Mouse (Mus musculus) macrophage (primary cell): ENCODE measurements around the gene Vti1a. TPM values are rescaled to one million over a fixed set of nuclear protein-coding genes. Genes with fewer than 3 reads are reported as not detected.
A peak's percentile ranks its signal among the peaks of the same experiment; 100 is the strongest.

Source experiments
- H3K27ac ChIP-seq: fragments of 350-480 bp; formaldehyde crosslinking; 2 replicates; pipeline ENCODE4 v1.9.0; 2021
- H3K36me3 ChIP-seq: fragments of 350-480 bp; formaldehyde crosslinking; 2 replicates; pipeline ENCODE4 v1.9.0; 2021; ENCODE audit errors: inconsistent target
- H3K4me3 ChIP-seq: fragments of 350-480 bp; formaldehyde crosslinking; 2 replicates; pipeline ENCODE4 v1.9.0; 2021; ENCODE audit errors: inconsistent target
- H3K79me2 ChIP-seq: fragments of 350-480 bp; formaldehyde crosslinking; 2 replicates; pipeline ENCODE4 v1.9.0; 2021; ENCODE audit errors: inconsistent target
- WGBS: methylation state at CpG from one replicate; pipeline ENCODE4 v1.1.7; 2026; ENCODE audit warnings: inconsistent platforms; ENCODE audit not compliant: missing documents; 5-methylcytosine and 5-hydroxymethylcytosine counted together
- polyA plus RNA-seq: library from polyadenylated mRNA; stranded (reverse); fragments of 250-400 nt; gene quantifications from 3 replicates; pipeline ENCODE4 v1.2.4, GENCODE M21; 2018; ENCODE audit warnings: inconsistent platforms

Gene Vti1a
- polyA plus RNA-seq, 1 experiment from 2014 or later, result 41.8 TPM

- Histone ChIP-seq H3K4me3 (no peak overlapping the region; the same call in 1 of the 2 replicates), H3K27ac (peak overlapping the region; percentile 93), H3K79me2 (no peaks in the 10 kb centered on the region), H3K36me3 (no peaks in the 10 kb centered on the region)
- WGBS, result 67% methylated on average over 10 of the region's 13 CpGs
These were observed 327.8 kb downstream of the Vti1a start for GRCm38 (mm10) chr19:55643931-55644330.

- Histone ChIP-seq H3K27ac (peak overlapping the region; percentile 87), H3K4me3 (no peak overlapping the region), H3K79me2 (no peaks in the 10 kb centered on the region), H3K36me3 (no peaks in the 10 kb centered on the region)
- WGBS, result 2% methylated on average over 10 of the region's 10 CpGs
These were observed 333.3 kb downstream of the Vti1a start for GRCm38 (mm10) chr19:55649363-55649762.

- H3K36me3 ChIP-seq, result no peaks in the 10 kb centered on the region
- no peak overlapping the region for H3K4me3 ChIP-seq
- no peaks in the 10 kb centered on the region for H3K79me2 ChIP-seq
- no peak overlapping the region for H3K27ac ChIP-seq
- 95% methylated on average over 9 of the region's 9 CpGs for WGBS
These were observed 334.9 kb downstream of the Vti1a start for GRCm38 (mm10) chr19:55651017-55651416.

- H3K4me3 ChIP-seq, result no peak overlapping the region
- H3K79me2 ChIP-seq, result no peaks in the 10 kb centered on the region
- H3K36me3 ChIP-seq, result no peaks in the 10 kb centered on the region
- 93% methylated on average over 7 of the region's 7 CpGs for WGBS
- no peak overlapping the region for H3K27ac ChIP-seq
These were observed 336.7 kb downstream of the Vti1a start for GRCm38 (mm10) chr19:55652693-55653265.

GRCm38 (mm10) chr19:55660165-55660564, 344.1 kb downstream of the Vti1a start:
- no peak overlapping the region for H3K4me3 ChIP-seq
- H3K36me3 ChIP-seq, result no peaks in the 10 kb centered on the region
- WGBS, result 3% methylated on average over 11 of the region's 11 CpGs
- H3K27ac ChIP-seq, result peak overlapping the region; percentile 60
- no peaks in the 10 kb centered on the region for H3K79me2 ChIP-seq

- Histone ChIP-seq H3K79me2 (no peaks in the 10 kb centered on the region), H3K4me3 (no peak overlapping the region), H3K27ac (no peak overlapping the region), H3K36me3 (no peaks in the 10 kb centered on the region)
- 92% methylated on average over 5 of the region's 5 CpGs for WGBS
These were observed 346.6 kb downstream of the Vti1a start for GRCm38 (mm10) chr19:55662521-55663223.

GRCm38 (mm10) chr19:55667787-55668186, 351.7 kb downstream of the Vti1a start:
- no peak overlapping the region for H3K4me3 ChIP-seq
- H3K36me3 ChIP-seq, result no peaks in the 10 kb centered on the region
- H3K79me2 ChIP-seq, result no peaks in the 10 kb centered on the region
- no peak overlapping the region for H3K27ac ChIP-seq
- WGBS, result 37% methylated on average over 9 of the region's 9 CpGs

- Histone ChIP-seq H3K27ac (no peak overlapping the region), H3K4me3 (no peak overlapping the region), H3K79me2 (no peaks in the 10 kb centered on the region), H3K36me3 (no peaks in the 10 kb centered on the region)
- 95% methylated on average over 9 of the region's 9 CpGs for WGBS
These were observed 352.8 kb downstream of the Vti1a start for GRCm38 (mm10) chr19:55668896-55669295.

Other genes starting within 250 kb of the Vti1a start
- gene Gpam, start 189.1 kb upstream of the Vti1a start, polyA plus RNA-seq, result 4.3 to 6.9 TPM (median 4.8 TPM) in 3 replicates
- gene Tectb, start 135.6 kb upstream of the Vti1a start, polyA plus RNA-seq, result not detected in 3 replicates
- gene Gucy2g, start 75.1 kb upstream of the Vti1a start, polyA plus RNA-seq, result not detected in 3 replicates
- gene Acsl5, start 64.4 kb upstream of the Vti1a start, polyA plus RNA-seq, result 48.7 to 121 TPM (median 77.5 TPM) in 3 replicates
- gene Zdhhc6, start 263 bp upstream of the Vti1a start, polyA plus RNA-seq, result 37.7 to 54.0 TPM (median 47.5 TPM) in 3 replicates